20 mouse cellular contexts compared by ENCODE assay signal in genomic region chr2:29706726-29707620, GRCm38 (mm10). TPM values are rescaled to one million over a fixed set of nuclear protein-coding genes. Genes with fewer than 3 reads are reported as not detected.
DNase-seq lines count a peak whose midpoint lies in the region; ATAC-seq lines count a peak whose summit lies in the region.
"Had no signal": no experiment of that assay in that cellular context is flagged by ENCODE, and none has a peak within 500 bp of the region (broad histone marks: within the 10 kb centered on the region; RNA-seq: fewer than 3 reads in every experiment).

No protein-coding gene starts in this region.

- no peak overlapping the region for H3K4me3 ChIP-seq in hindbrain, embryonic 11.5 days (ENCODE audit: low read depth, low read length)
- no peak overlapping the region for H3K4me3 ChIP-seq in hindbrain, embryonic 14.5 days (replicated peaks; ENCODE audit: low read length)
- H3K4me3 ChIP-seq: forebrain, embryonic 15.5 days; gastrocnemius, adult 2 months; heart, adult 2 months; intestine, embryonic 15.5 days; limb, embryonic 13.5 days; neural tube, embryonic 13.5 days had no signal

- no peak overlapping the region for H3K4me2 ChIP-seq in hindbrain, embryonic 11.5 days (replicated peaks; ENCODE audit: low read depth, low read length)
- H3K4me2 ChIP-seq in hindbrain, embryonic 14.5 days (replicated peaks), result no peak overlapping the region
- H3K4me2 ChIP-seq: forebrain, embryonic 15.5 days; intestine, embryonic 15.5 days; limb, embryonic 13.5 days; neural tube, embryonic 13.5 days had no signal

- no peaks in the 10 kb centered on the region for H3K4me1 ChIP-seq in hindbrain, embryonic 11.5 days (replicated peaks; ENCODE audit: control insufficient read depth, insufficient read depth, low read length)
- H3K4me1 ChIP-seq in hindbrain, embryonic 14.5 days (replicated peaks; ENCODE audit: control insufficient read depth, insufficient read depth, low read length), result no peaks in the 10 kb centered on the region
- H3K4me1 ChIP-seq: forebrain, embryonic 15.5 days; limb, embryonic 13.5 days had no signal

- no peak for ATAC-seq in hindbrain, embryonic 11.5 days (ENCODE audit: low FRiP score)
- ATAC-seq in hindbrain, embryonic 14.5 days (ENCODE audit: low FRiP score), result no peak
- ATAC-seq: forebrain, embryonic 15.5 days; intestine, embryonic 15.5 days; liver, postnatal 0 days; midbrain, embryonic 16.5 days had no signal

- peaks cover 25% of the 10 kb centered on the region for H3K36me3 ChIP-seq in hindbrain, embryonic 11.5 days (ENCODE audit: control insufficient read depth, insufficient read depth, low read length)
- peaks cover 84% of the 10 kb centered on the region for H3K36me3 ChIP-seq in hindbrain, embryonic 14.5 days (replicated peaks; ENCODE audit: control insufficient read depth, insufficient read depth)

- WGBS in hindbrain, embryonic 11.5 days, result 95% methylated on average over 18 of the region's 18 CpGs
- WGBS in hindbrain, embryonic 14.5 days, result 94% methylated on average over 18 of the region's 18 CpGs

- no peak for DNase-seq in hindbrain, embryonic 11.5 days (ENCODE audit: low spot score)
- DNase-seq in hindbrain, embryonic 14.5 days (ENCODE audit: low spot score), result no peak
- peak; percentile 56 for DNase-seq in spleen, postnatal 36 days (ENCODE audit: low spot score in 2 of 2)
- DNase-seq in spleen, adult 12 weeks (ENCODE audit: low spot score), result no peak
- peak; percentile 89 to 92 for DNase-seq in cerebellum, postnatal 10 days
- DNase-seq in yolk sac, embryonic 10.5 days (ENCODE audit: low spot score), result no peak
- DNase-seq in frontal cortex, adult 2 months (ENCODE audit: extremely low spot score in 1 of 2, low spot score in 1 of 2), result no peak
- DNase-seq in layer of hippocampus, postnatal 14 days (ENCODE audit: low spot score in 2 of 2), result no peak
- DNase-seq: gastrocnemius, adult 2 months; heart, adult 2 months had no signal

- H3K9ac ChIP-seq in hindbrain, embryonic 11.5 days (ENCODE audit: low read depth, low read length), result no peak overlapping the region
- no peak overlapping the region for H3K9ac ChIP-seq in hindbrain, embryonic 14.5 days
- H3K9ac ChIP-seq: forebrain, embryonic 15.5 days; intestine, embryonic 15.5 days; limb, embryonic 13.5 days; liver, postnatal 0 days; neural tube, embryonic 13.5 days had no signal

- 0 out of 2 replicates have a peak overlapping the region, but pooled peaks have one; percentile 24 for H3K27ac ChIP-seq in hindbrain, embryonic 11.5 days (ENCODE audit: low read depth, low read length)
- H3K27ac ChIP-seq in hindbrain, embryonic 14.5 days, result no peak overlapping the region
- H3K27ac ChIP-seq: forebrain, embryonic 15.5 days; heart, adult 2 months; intestine, embryonic 15.5 days; limb, embryonic 13.5 days; macrophage; neural tube, embryonic 13.5 days had no signal

- H3K9me3 ChIP-seq in hindbrain, embryonic 11.5 days (ENCODE audit: control insufficient read depth, low read length), result no peaks in the 10 kb centered on the region
- H3K9me3 ChIP-seq in hindbrain, embryonic 14.5 days (ENCODE audit: control insufficient read depth, low read length), result no peaks in the 10 kb centered on the region
- H3K9me3 ChIP-seq: forebrain, embryonic 15.5 days; intestine, embryonic 15.5 days; limb, embryonic 13.5 days; neural tube, embryonic 13.5 days had no signal

- H3K27me3 ChIP-seq in hindbrain, embryonic 11.5 days (ENCODE audit: control insufficient read depth, insufficient read depth, low read length), result no peaks in the 10 kb centered on the region
- H3K27me3 ChIP-seq in hindbrain, embryonic 14.5 days (ENCODE audit: control insufficient read depth, insufficient read depth, low read length), result no peaks in the 10 kb centered on the region
- H3K27me3 ChIP-seq: forebrain, embryonic 15.5 days; intestine, embryonic 15.5 days; limb, embryonic 13.5 days; neural tube, embryonic 13.5 days had no signal

RNA-seq across cellular contexts. Expression of gene Gm13420, which starts 44.5 kb away (rescaled TPM):
- polyA plus RNA-seq in hindbrain, embryonic 11.5 days (2014; fragmentation: Nextera tagmentation; extraction: Ambion mirVana), result not detected in 2 replicates
- 0.20 and 0.36 TPM in 2 replicates for polyA plus RNA-seq in hindbrain, embryonic 14.5 days (2014; fragmentation: Nextera tagmentation; extraction: Ambion mirVana)
- polyA plus RNA-seq in frontal cortex, adult 2 months (2012; rRNA removed), result 0.32 and 0.38 TPM in 2 replicates
- 1 to 10 TPM in 1 of 2 experiments, under 1 TPM in 1; 0.60 to 1.4 TPM for total RNA-seq in layer of hippocampus, postnatal 14 days (2021)
- total RNA-seq: gastrocnemius, adult 2 months; heart, adult 2 months; heart, postnatal 10 days had no signal
- polyA plus RNA-seq: forebrain, embryonic 15.5 days; heart, adult 2 months; limb, embryonic 13.5 days; macrophage had no signal

RNA-seq across cellular contexts. Expression of gene Gm13547, which starts 52.1 kb away (rescaled TPM):
- polyA plus RNA-seq in hindbrain, embryonic 11.5 days (2014; fragmentation: Nextera tagmentation; extraction: Ambion mirVana), result not detected in 2 replicates
- polyA plus RNA-seq in hindbrain, embryonic 14.5 days (2014; fragmentation: Nextera tagmentation; extraction: Ambion mirVana), result not detected in 2 replicates
- polyA plus RNA-seq in frontal cortex, adult 2 months (2012; rRNA removed), result not detected in 2 replicates
- total RNA-seq in layer of hippocampus, postnatal 14 days (2021), result not detected
- total RNA-seq: gastrocnemius, adult 2 months; heart, adult 2 months; heart, postnatal 10 days; left cerebral cortex, adult 18-20 months had no signal
- polyA plus RNA-seq: brain, embryonic 14.5 days; heart, adult 2 months; liver, postnatal 0 days; macrophage; midbrain, embryonic 16.5 days had no signal

Comparison
In these comparisons a context has a peak if more than half of its experiments do, and no peak if none do; other contexts are left out.
1. DNase-seq: peak in spleen, postnatal 36 days (2 of 2) and cerebellum, postnatal 10 days (2 of 2); none in hindbrain, embryonic 11.5 days (single experiment), hindbrain, embryonic 14.5 days (single experiment), spleen, adult 12 weeks (single experiment), yolk sac, embryonic 10.5 days (single experiment), frontal cortex, adult 2 months (0 of 2) and layer of hippocampus, postnatal 14 days (0 of 2).